Mouse (Mus musculus) gastrocnemius, postnatal 10 days (tissue): ENCODE measurements around the gene Sestd1. TPM values are rescaled to one million over a fixed set of nuclear protein-coding genes. Genes with fewer than 3 reads are reported as not detected.

Source experiments
- DNase-seq: peaks from one replicate; pipeline ENCODE4 v3.0.0; 2021; ENCODE audit warnings: mixed read lengths
- total RNA-seq, 2 experiments: library from RNA; stranded (reverse); gene quantifications; 2 replicates each; pipeline ENCODE4 v1.2.3; 2021

The Sestd1 gene
- total RNA-seq, 2 experiments from 2014 or later: 15.5 to 17.5 TPM

GRCm38 (mm10) chr2:77173366-77173765 is 107.0 kb downstream of the Sestd1 start:
- no peak for DNase-seq

GRCm38 (mm10) chr2:77172241-77172671 is 108.1 kb downstream of the Sestd1 start:
- no peak for DNase-seq

GRCm38 (mm10) chr2:77171444-77172240 is 108.8 kb downstream of the Sestd1 start:
- DNase-seq: peak; percentile 26

GRCm38 (mm10) chr2:77170633-77171105 is 109.7 kb downstream of the Sestd1 start, which contains the start of gene Ccdc141:
Gene Ccdc141 (minus strand): TSS chr2:77170636.
- no peak for DNase-seq

- DNase-seq: peak; percentile 32
Measured at GRCm38 (mm10) chr2:77169916-77170632, 110.3 kb downstream of the Sestd1 start.

- DNase-seq: no peak
Measured at GRCm38 (mm10) chr2:77169218-77169617, 111.2 kb downstream of the Sestd1 start.

- no peak for DNase-seq
Measured at GRCm38 (mm10) chr2:77168781-77169180, 111.6 kb downstream of the Sestd1 start.

- DNase-seq: no peak
Measured at GRCm38 (mm10) chr2:77168081-77168685, 112.2 kb downstream of the Sestd1 start.

GRCm38 (mm10) chr2:77166366-77166765 is 114.0 kb downstream of the Sestd1 start:
- no peak for DNase-seq

- DNase-seq: no peak
Measured at GRCm38 (mm10) chr2:77164662-77165061, 115.7 kb downstream of the Sestd1 start.

- DNase-seq: no peak
Measured at GRCm38 (mm10) chr2:77163381-77163780, 117.0 kb downstream of the Sestd1 start.

- DNase-seq: no peak
Measured at GRCm38 (mm10) chr2:77162135-77162534, 118.3 kb downstream of the Sestd1 start.

- no peak for DNase-seq
Measured at GRCm38 (mm10) chr2:77157546-77157945, 122.8 kb downstream of the Sestd1 start.

GRCm38 (mm10) chr2:77154080-77154479 is 126.3 kb downstream of the Sestd1 start:
- no peak for DNase-seq

GRCm38 (mm10) chr2:77151255-77151654 is 129.1 kb downstream of the Sestd1 start:
- DNase-seq: no peak

GRCm38 (mm10) chr2:77149576-77149975 is 130.8 kb downstream of the Sestd1 start:
- DNase-seq: no peak

- no peak for DNase-seq
Measured at GRCm38 (mm10) chr2:77148215-77148614, 132.2 kb downstream of the Sestd1 start.

- no peak for DNase-seq
Measured at GRCm38 (mm10) chr2:77146968-77147367, 133.4 kb downstream of the Sestd1 start.

- no peak for DNase-seq
Measured at GRCm38 (mm10) chr2:77146291-77146690, 134.1 kb downstream of the Sestd1 start.

- DNase-seq: no peak
Measured at GRCm38 (mm10) chr2:77143536-77143935, 136.9 kb downstream of the Sestd1 start.

- DNase-seq: no peak
Measured at GRCm38 (mm10) chr2:77138879-77139278, 141.5 kb downstream of the Sestd1 start.

GRCm38 (mm10) chr2:77134906-77135305 is 145.5 kb downstream of the Sestd1 start:
- no peak for DNase-seq

GRCm38 (mm10) chr2:77133407-77133806 is 147.0 kb downstream of the Sestd1 start:
- DNase-seq: no peak
